Mouse (Mus musculus): ENCODE measurements around the gene Cdc42se2. TPM values are rescaled to one million over a fixed set of nuclear protein-coding genes. Genes with fewer than 3 reads are reported as not detected.

Cdc42se2 gene
- polyA plus RNA-seq, 1 experiment = 199 TPM

- no peak overlapping the region for H3K4me3 ChIP-seq (ENCODE audit: insufficient read depth, low read depth, low read length)
- H3K4me1 ChIP-seq (ENCODE audit: control insufficient read depth, insufficient read depth, low read length) = peaks cover 25% of the 10 kb centered on the region
- no peak for TF ChIP-seq POLR2A (IDR thresholded peaks at IDR 0.05; ENCODE audit: insufficient read depth, low read depth, low read length)
- TF ChIP-seq CTCF (IDR thresholded peaks at IDR 0.05; ENCODE audit: insufficient read depth, low read depth, low read length) = no peak
- H3K27ac ChIP-seq (ENCODE audit: insufficient read depth, low read depth, low read length) = no peak overlapping the region
Measured at GRCm38 (mm10) chr11:54815659-54816058, 28.2 kb upstream of the Cdc42se2 start.

GRCm38 (mm10) chr11:54812812-54813516 lies 25.5 kb upstream of the Cdc42se2 start:
- Histone ChIP-seq H3K4me1 (ENCODE audit: control insufficient read depth, insufficient read depth, low read length) (peaks cover 17% of the 10 kb centered on the region), H3K27ac (ENCODE audit: insufficient read depth, low read depth, low read length) (peak overlapping the region; percentile 98), H3K4me3 (ENCODE audit: insufficient read depth, low read depth, low read length) (no peak overlapping the region)
- WGBS = 18% methylated on average over 8 of the region's 8 CpGs
- TF ChIP-seq POLR2A (IDR thresholded peaks at IDR 0.05; ENCODE audit: insufficient read depth, low read depth, low read length) (no peak), CTCF (IDR thresholded peaks at IDR 0.05; ENCODE audit: insufficient read depth, low read depth, low read length) (no peak)

GRCm38 (mm10) chr11:54812314-54812713 lies 24.8 kb upstream of the Cdc42se2 start:
- no peak for TF ChIP-seq CTCF (IDR thresholded peaks at IDR 0.05; ENCODE audit: insufficient read depth, low read depth, low read length)
- no peak for TF ChIP-seq POLR2A (IDR thresholded peaks at IDR 0.05; ENCODE audit: insufficient read depth, low read depth, low read length)
- no peak overlapping the region for H3K4me3 ChIP-seq (ENCODE audit: insufficient read depth, low read depth, low read length)
- WGBS = 35% methylated on average over 4 of the region's 4 CpGs
- H3K4me1 ChIP-seq (ENCODE audit: control insufficient read depth, insufficient read depth, low read length) = peaks cover 16% of the 10 kb centered on the region
- H3K27ac ChIP-seq (ENCODE audit: insufficient read depth, low read depth, low read length) = peak overlapping the region; percentile 98

- WGBS = 94% methylated on average over 3 of the region's 3 CpGs
- H3K4me3 ChIP-seq (ENCODE audit: insufficient read depth, low read depth, low read length) = no peak overlapping the region
- peak overlapping the region; percentile 56 for H3K27ac ChIP-seq (ENCODE audit: insufficient read depth, low read depth, low read length)
- H3K4me1 ChIP-seq (ENCODE audit: control insufficient read depth, insufficient read depth, low read length) = peaks cover 15% of the 10 kb centered on the region
- no peak for TF ChIP-seq POLR2A (IDR thresholded peaks at IDR 0.05; ENCODE audit: insufficient read depth, low read depth, low read length)
- TF ChIP-seq CTCF (IDR thresholded peaks at IDR 0.05; ENCODE audit: insufficient read depth, low read depth, low read length) = no peak
Measured at GRCm38 (mm10) chr11:54811054-54811453, 23.6 kb upstream of the Cdc42se2 start.

GRCm38 (mm10) chr11:54809582-54809981 lies 22.1 kb upstream of the Cdc42se2 start:
- peaks cover 15% of the 10 kb centered on the region for H3K4me1 ChIP-seq (ENCODE audit: control insufficient read depth, insufficient read depth, low read length)
- TF ChIP-seq POLR2A (IDR thresholded peaks at IDR 0.05; ENCODE audit: insufficient read depth, low read depth, low read length) = no peak
- TF ChIP-seq CTCF (IDR thresholded peaks at IDR 0.05; ENCODE audit: insufficient read depth, low read depth, low read length) = no peak
- no peak overlapping the region for H3K4me3 ChIP-seq (ENCODE audit: insufficient read depth, low read depth, low read length)
- no peak overlapping the region for H3K27ac ChIP-seq (ENCODE audit: insufficient read depth, low read depth, low read length)
- 91% methylated on average over 5 of the region's 5 CpGs for WGBS

GRCm38 (mm10) chr11:54808177-54808576 lies 20.7 kb upstream of the Cdc42se2 start:
- Histone ChIP-seq H3K4me1 (ENCODE audit: control insufficient read depth, insufficient read depth, low read length) (peaks cover 6% of the 10 kb centered on the region; the same call in 1 of the 2 replicates), H3K4me3 (ENCODE audit: insufficient read depth, low read depth, low read length) (no peak overlapping the region), H3K27ac (ENCODE audit: insufficient read depth, low read depth, low read length) (no peak overlapping the region)
- TF ChIP-seq POLR2A (IDR thresholded peaks at IDR 0.05; ENCODE audit: insufficient read depth, low read depth, low read length) = no peak
- TF ChIP-seq CTCF (IDR thresholded peaks at IDR 0.05; ENCODE audit: insufficient read depth, low read depth, low read length) = no peak
- 90% methylated on average over 4 of the region's 4 CpGs for whole genome bisulfite sequencing

- 78% methylated on average over 9 of the region's 9 CpGs for WGBS
- H3K27ac ChIP-seq (ENCODE audit: insufficient read depth, low read depth, low read length) = no peak overlapping the region
- peaks cover 6% of the 10 kb centered on the region; the same call in 1 of the 2 replicates for H3K4me1 ChIP-seq (ENCODE audit: control insufficient read depth, insufficient read depth, low read length)
- no peak overlapping the region for H3K4me3 ChIP-seq (ENCODE audit: insufficient read depth, low read depth, low read length)
- TF ChIP-seq CTCF (IDR thresholded peaks at IDR 0.05; ENCODE audit: insufficient read depth, low read depth, low read length) (no peak), POLR2A (IDR thresholded peaks at IDR 0.05; ENCODE audit: insufficient read depth, low read depth, low read length) (no peak)
Measured at GRCm38 (mm10) chr11:54807669-54808068, 20.2 kb upstream of the Cdc42se2 start.

GRCm38 (mm10) chr11:54806891-54807290 lies 19.4 kb upstream of the Cdc42se2 start:
- Histone ChIP-seq H3K27ac (ENCODE audit: insufficient read depth, low read depth, low read length) (no peak overlapping the region), H3K4me3 (ENCODE audit: insufficient read depth, low read depth, low read length) (no peak overlapping the region), H3K4me1 (ENCODE audit: control insufficient read depth, insufficient read depth, low read length) (peaks cover 3% of the 10 kb centered on the region)
- no peak for TF ChIP-seq CTCF (IDR thresholded peaks at IDR 0.05; ENCODE audit: insufficient read depth, low read depth, low read length)
- no peak for TF ChIP-seq POLR2A (IDR thresholded peaks at IDR 0.05; ENCODE audit: insufficient read depth, low read depth, low read length)
- WGBS = 98% methylated on average over 28 of the region's 28 CpGs

- 41% methylated on average over 4 of the region's 4 CpGs for WGBS
- no peak overlapping the region for H3K27ac ChIP-seq (ENCODE audit: insufficient read depth, low read depth, low read length)
- TF ChIP-seq CTCF (IDR thresholded peaks at IDR 0.05; ENCODE audit: insufficient read depth, low read depth, low read length) (no peak), POLR2A (IDR thresholded peaks at IDR 0.05; ENCODE audit: insufficient read depth, low read depth, low read length) (no peak)
- no peak overlapping the region for H3K4me3 ChIP-seq (ENCODE audit: insufficient read depth, low read depth, low read length)
- H3K4me1 ChIP-seq (ENCODE audit: control insufficient read depth, insufficient read depth, low read length) = peaks cover 3% of the 10 kb centered on the region; the same call in 1 of the 2 replicates
Measured at GRCm38 (mm10) chr11:54805196-54805595, 17.7 kb upstream of the Cdc42se2 start.
